Mouse (Mus musculus): ENCODE measurements around the gene Vsx2.

DNA sequence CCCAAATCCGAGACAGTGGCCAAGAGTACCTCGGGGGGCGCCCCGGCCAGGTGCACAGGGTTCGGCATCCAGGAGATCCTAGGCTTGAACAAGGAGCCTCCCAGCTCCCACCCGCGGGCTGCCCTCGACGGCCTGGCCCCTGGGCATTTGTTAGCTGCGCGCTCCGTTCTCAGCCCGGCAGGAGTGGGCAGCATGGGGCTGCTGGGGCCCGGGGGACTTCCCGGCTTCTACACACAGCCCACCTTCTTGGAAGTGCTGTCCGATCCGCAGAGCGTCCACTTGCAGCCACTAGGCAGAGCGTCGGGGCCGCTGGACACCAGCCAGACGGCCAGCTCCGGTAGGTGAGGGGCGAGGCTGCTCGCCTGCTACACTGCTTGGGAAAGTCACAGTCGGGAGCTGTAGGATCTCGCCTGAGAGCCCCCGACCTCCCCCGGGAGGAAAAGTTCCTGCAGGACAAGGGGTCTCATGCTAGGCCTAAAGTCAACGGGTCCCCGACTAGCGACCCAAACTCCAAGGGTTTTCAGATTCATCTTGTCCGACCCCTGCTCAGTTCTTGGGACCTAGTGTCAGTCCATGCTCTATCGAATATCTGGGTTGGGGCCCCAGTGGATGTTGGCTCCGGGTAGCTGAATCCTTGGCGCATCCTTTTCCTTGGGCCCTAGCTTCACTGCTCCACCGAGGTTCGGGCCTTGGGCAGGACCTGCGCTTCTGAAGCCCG, 573 bp downstream of the Vsx2 start:
- TF ChIP-seq CTCF (conservative IDR thresholded peaks at IDR 0.05; ENCODE audit: insufficient read depth, insufficient read length, low read depth, low read length) (no peak), POLR2A (IDR thresholded peaks at IDR 0.05; ENCODE audit: low read depth, low read length) (no peak)

Measured in kidney, adult 2 months (tissue).